ENCODE assay signal across 8 mouse cellular contexts in the genomic region with DNA sequence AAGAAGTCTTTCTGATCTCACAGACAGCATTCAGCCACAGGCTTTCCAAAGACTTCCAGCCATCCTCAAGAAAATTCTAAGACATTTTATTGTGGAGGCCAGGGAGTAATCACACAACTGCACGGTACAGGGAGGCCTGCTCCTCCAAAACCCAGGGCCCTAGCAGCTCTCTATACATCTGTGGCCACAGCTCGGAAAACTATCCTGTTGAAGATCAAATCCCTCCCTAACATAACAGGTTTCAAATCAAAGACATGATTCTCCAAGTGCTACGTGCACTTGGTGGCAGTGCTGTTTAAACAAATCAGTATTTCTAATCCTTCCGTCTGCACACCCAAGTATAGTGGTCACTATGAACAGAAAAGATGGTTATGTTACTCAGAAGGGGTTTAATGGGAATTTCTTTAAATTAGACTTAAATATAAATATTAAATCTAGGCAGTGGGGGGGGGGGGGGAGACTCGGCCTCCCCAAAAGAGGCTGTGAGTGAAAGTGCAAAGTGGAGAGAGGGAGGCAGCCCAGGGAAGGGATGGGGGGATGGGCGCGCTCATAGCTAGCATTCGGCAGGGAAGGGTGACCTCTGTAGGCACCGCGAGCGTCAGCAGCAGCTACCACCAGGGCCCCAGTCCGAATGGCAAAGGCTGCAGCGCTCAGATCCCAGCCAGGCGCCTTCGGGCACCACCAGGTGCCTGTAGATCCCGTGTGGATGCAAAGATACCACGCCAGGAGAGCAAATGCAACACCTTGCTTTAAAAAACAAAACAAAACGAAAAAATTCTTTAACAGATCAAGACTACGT. TPM values are rescaled to one million over a fixed set of nuclear protein-coding genes. Genes with fewer than 3 reads are reported as not detected.
A peak's percentile ranks its signal among the peaks of the same experiment; 100 is the strongest.
DNase-seq lines count a peak whose midpoint lies in the region; ATAC-seq and TF ChIP-seq lines count a peak whose summit lies in the region.

No protein-coding gene starts in this region.

- no peak for TF ChIP-seq POLR2A in cerebellum, adult 2 months (IDR thresholded peaks at IDR 0.05; ENCODE audit: borderline replicate concordance, insufficient read depth, low read length)

- peak; percentile 39 for ATAC-seq in lung, embryonic 14.5 days (ENCODE audit: insufficient read depth)

- peak overlapping the region; percentile 93 for H3K9ac ChIP-seq in lung, embryonic 14.5 days

- peaks cover 71% of the 10 kb centered on the region for H3K4me1 ChIP-seq in E14TG2a.4 (replicated peaks; ENCODE audit: low read depth, low read length)
- 0 out of 2 replicates have a peak, but pooled peaks cover 4% of the 10 kb centered on the region for H3K4me1 ChIP-seq in cerebellum, adult 2 months (ENCODE audit: control insufficient read depth, insufficient read depth, low read length)
- 0 out of 2 replicates have a peak, but pooled peaks cover 5% of the 10 kb centered on the region for H3K4me1 ChIP-seq in lung, embryonic 14.5 days (ENCODE audit: insufficient read depth)

- H3K4me3 ChIP-seq in E14TG2a.4 (replicated peaks; ENCODE audit: low read length) = peak overlapping the region; percentile 90
- H3K4me3 ChIP-seq in cerebellum, adult 2 months (replicated peaks; ENCODE audit: insufficient read depth, low read depth, low read length) = no peak overlapping the region
- peak overlapping the region; percentile 87 for H3K4me3 ChIP-seq in lung, embryonic 14.5 days (ENCODE audit: low read depth, low read length)

- 28% methylated on average over 19 of the region's 19 CpGs for WGBS in cerebellum, adult 2 months
- WGBS in lung, embryonic 14.5 days = 4% methylated on average over 19 of the region's 19 CpGs

- peak overlapping the region; percentile 87 for H3K4me2 ChIP-seq in lung, embryonic 14.5 days

- intact Hi-C loops in heart, postnatal 36 days (cut with DNase I) = loop anchor here (2.0 to 10.0 kb wide), 2 partner anchors 78 to 174 kb away; no protein-coding TSS in a partner anchor

- no peak overlapping the region for H3K27ac ChIP-seq in cerebellum, adult 2 months (ENCODE audit: insufficient read depth, low read length)
- peak overlapping the region; percentile 65 for H3K27ac ChIP-seq in lung, embryonic 14.5 days (ENCODE audit: low read depth)

- H3K9me3 ChIP-seq in E14TG2a.4 (ENCODE audit: low read length) = no peaks in the 10 kb centered on the region
- H3K9me3 ChIP-seq in lung, embryonic 14.5 days (ENCODE audit: low read depth, low read length) = no peaks in the 10 kb centered on the region

- peak; percentile 63 to 71 for DNase-seq in cerebellum, adult 2 months
- DNase-seq in forelimb bud, embryonic 11.5 days (ENCODE audit: low read depth, low spot score) = peak; percentile 86
- DNase-seq in heart, postnatal 36 days = peak; percentile 80
- DNase-seq in layer of hippocampus, adult 8-10 months (ENCODE audit: low spot score in 2 of 2) = peak; percentile 57 to 83
- DNase-seq in lung, embryonic 14.5 days = peak; percentile 92
- peak; percentile 55 for DNase-seq in ovary, postnatal 10 days (ENCODE audit: low spot score)
- peak; percentile 39 to 53 for DNase-seq in thymus, postnatal 10 days (ENCODE audit: low spot score in 2 of 2)

- TF ChIP-seq CTCF in E14TG2a.4 (conservative IDR thresholded peaks at IDR 0.05; ENCODE audit: low read length) = peak; percentile 31
- TF ChIP-seq CTCF in cerebellum, adult 2 months (IDR thresholded peaks at IDR 0.05; ENCODE audit: borderline replicate concordance, insufficient read depth, low read depth, low read length) = peak; percentile 69
- TF ChIP-seq CTCF in lung, embryonic 14.5 days (IDR thresholded peaks at IDR 0.05; ENCODE audit: low read depth) = peak; percentile 81

- peaks cover 27% of the 10 kb centered on the region for H3K27me3 ChIP-seq in E14TG2a.4 (ENCODE audit: insufficient read depth, low read length)
- H3K27me3 ChIP-seq in cerebellum, adult 2 months (ENCODE audit: control insufficient read depth, insufficient read depth, low read length) = no peaks in the 10 kb centered on the region
- H3K27me3 ChIP-seq in lung, embryonic 14.5 days (ENCODE audit: insufficient read depth, low read length) = no peaks in the 10 kb centered on the region

- peaks cover 6% of the 10 kb centered on the region; the same call in 1 of the 2 replicates for H3K36me3 ChIP-seq in E14TG2a.4 (ENCODE audit: insufficient read depth, low read length)
- H3K36me3 ChIP-seq in lung, embryonic 14.5 days (ENCODE audit: insufficient read depth) = peaks cover 12% of the 10 kb centered on the region; the same call in 1 of the 2 replicates

RNA-seq across cellular contexts. Expression of gene Efnb2, which starts 2.4 kb away (rescaled TPM):
- 14.3 and 15.7 TPM in 2 replicates for polyA plus RNA-seq in cerebellum, adult 2 months (2012; rRNA removed)
- total RNA-seq in heart, postnatal 36 days (2021) = 10 to 100 TPM; 20.4 to 24.5 TPM
- 10 to 100 TPM; 33.8 to 44.3 (median 39.9) TPM for total RNA-seq in layer of hippocampus, adult 8-10 months (2022)
- 33.9 and 38.4 TPM in 2 replicates for polyA plus RNA-seq in lung, embryonic 14.5 days (2014; fragmentation: Nextera tagmentation; extraction: Ambion mirVana)

RNA-seq across cellular contexts. Expression of gene Arglu1, which starts 31.7 kb away (rescaled TPM):
- 106 and 109 TPM in 2 replicates for polyA plus RNA-seq in cerebellum, adult 2 months (2012; rRNA removed)
- 10 to 100 TPM; 25.7 to 33.1 TPM for total RNA-seq in heart, postnatal 36 days (2021)
- total RNA-seq in layer of hippocampus, adult 8-10 months (2022) = 100 to 1,000 TPM in 2 of 4 experiments, 10 to 100 TPM in 2; 88.6 to 108 (median 96.4) TPM
- polyA plus RNA-seq in lung, embryonic 14.5 days (2014; fragmentation: Nextera tagmentation; extraction: Ambion mirVana) = 159 and 164 TPM in 2 replicates

Comparison
In these comparisons a context has a peak if more than half of its experiments do, and no peak if none do; other contexts are left out.
1. CTCF ChIP-seq: peak in every context shown above with its lines; median percentile 81 in lung, embryonic 14.5 days; 69 in cerebellum, adult 2 months; 31 in E14TG2a.4.